Mouse (Mus musculus) E14TG2a.4 (cell line): Measurements from ENCODE around the gene Unc13c.

Experiments
- CTCF ChIP-seq: conservative IDR thresholded peaks from 2 replicates; pipeline ENCODE4 v1.5.1; 2014; ENCODE audit warnings: low read length
- NANOG ChIP-seq: IDR thresholded peaks from 2 replicates; pipeline ENCODE4 v1.6.1; 2014; ENCODE audit warnings: borderline replicate concordance, low read length, mixed read lengths
- POU5F1 ChIP-seq: IDR thresholded peaks from 2 replicates; pipeline ENCODE4 v1.6.1; 2014; ENCODE audit warnings: low read length, borderline replicate concordance

GRCm38 (mm10) chr9:73724776-73725175 is 244.0 kb downstream of the Unc13c start:
- no peak for TF ChIP-seq CTCF
- no peak for TF ChIP-seq NANOG
- no peak for TF ChIP-seq POU5F1
